Mouse (Mus musculus) ovary, postnatal 10 days (tissue): Measurements from ENCODE around the gene Ago1.

Source experiments
- DNase-seq: peaks from one replicate; pipeline ENCODE4 v3.0.0; 2022; ENCODE audit warnings: low spot score

Gene Ago1

GRCm38 (mm10) chr4:126469334-126469733, 951 bp upstream of the Ago1 start:
- DNase-seq, result no peak

DNA sequence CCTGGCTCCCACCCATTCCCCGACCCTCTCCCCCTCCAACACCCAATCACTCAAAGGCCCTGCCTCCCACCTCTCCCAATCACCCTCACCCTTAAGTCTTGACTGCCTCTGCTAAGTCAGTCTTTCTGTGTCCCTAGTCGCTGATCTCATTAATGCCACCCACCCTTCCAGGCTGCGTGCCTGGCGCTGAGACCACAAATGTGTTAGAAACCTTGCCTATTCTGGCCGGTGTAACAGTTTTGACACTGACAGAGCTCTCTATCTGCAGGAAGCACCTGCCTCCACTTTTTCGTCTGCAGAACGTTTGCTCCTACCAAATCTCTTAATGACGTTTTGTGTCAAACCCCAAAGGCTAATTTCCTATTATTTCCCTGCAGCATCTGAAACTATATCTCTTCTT, 542 bp upstream of the Ago1 start:
- DNase-seq, result no peak

DNA sequence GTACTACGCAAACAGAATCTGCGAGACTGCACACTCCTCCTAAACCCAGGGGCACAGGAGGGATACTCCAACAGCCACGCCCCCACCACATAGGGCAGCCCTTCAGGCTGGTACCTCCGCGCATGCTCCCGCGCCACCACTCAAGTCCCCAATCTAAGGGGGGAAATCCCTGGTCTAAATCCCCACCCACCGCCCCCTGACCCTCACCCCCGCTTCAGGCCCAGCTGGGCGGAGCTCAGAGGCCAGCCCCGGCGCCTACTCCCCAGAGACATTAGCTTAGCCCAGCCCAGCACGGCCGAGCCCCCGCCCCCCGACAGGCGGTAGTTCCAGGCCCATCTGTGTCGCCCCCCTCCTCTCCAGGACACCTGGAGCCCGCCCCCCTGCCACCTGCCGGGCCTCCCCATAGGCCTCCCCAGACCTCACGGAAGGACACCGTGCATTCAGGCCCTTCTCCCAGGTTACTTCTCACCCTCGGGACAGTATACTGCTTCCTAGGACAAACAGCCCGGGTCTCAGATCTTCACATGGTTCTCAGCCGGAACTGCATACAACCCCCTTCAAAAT, 580 bp downstream of the Ago1 start:
- peak; percentile 26 for DNase-seq

DNA sequence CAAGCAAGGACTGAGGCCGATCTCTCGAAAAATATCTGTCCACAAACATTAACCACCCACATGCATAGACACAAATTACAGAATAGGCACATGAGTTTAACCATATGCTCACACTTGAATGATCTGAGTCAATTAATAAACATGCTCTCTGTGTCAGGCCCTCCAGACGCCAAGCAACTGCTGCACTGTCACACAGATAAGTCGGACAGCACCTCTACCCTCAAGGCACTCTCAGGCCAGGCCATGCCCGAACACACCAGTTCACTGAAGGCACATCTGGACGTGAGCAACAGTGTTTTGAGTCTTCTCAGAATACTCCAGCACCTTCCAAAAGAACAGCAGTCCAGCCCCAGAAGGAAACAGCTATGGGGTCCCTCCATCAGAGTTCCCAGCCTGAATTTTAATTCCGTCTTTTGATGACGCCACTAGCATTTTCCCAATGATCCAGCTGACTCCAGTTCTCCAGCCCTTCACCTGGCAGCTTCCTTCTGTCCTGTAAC, 2.1 kb downstream of the Ago1 start:
- DNase-seq, result no peak

- DNase-seq, result no peak
Measured at GRCm38 (mm10) chr4:126465843-126466242, 2.5 kb downstream of the Ago1 start.

GRCm38 (mm10) chr4:126464892-126465235, 3.5 kb downstream of the Ago1 start:
- no peak for DNase-seq

- DNase-seq, result no peak
Measured at GRCm38 (mm10) chr4:126464189-126464891, 4.0 kb downstream of the Ago1 start.

- no peak for DNase-seq
Measured at GRCm38 (mm10) chr4:126455441-126455840, 12.9 kb downstream of the Ago1 start.

GRCm38 (mm10) chr4:126454547-126455254, 13.7 kb downstream of the Ago1 start:
- DNase-seq, result no peak

DNA sequence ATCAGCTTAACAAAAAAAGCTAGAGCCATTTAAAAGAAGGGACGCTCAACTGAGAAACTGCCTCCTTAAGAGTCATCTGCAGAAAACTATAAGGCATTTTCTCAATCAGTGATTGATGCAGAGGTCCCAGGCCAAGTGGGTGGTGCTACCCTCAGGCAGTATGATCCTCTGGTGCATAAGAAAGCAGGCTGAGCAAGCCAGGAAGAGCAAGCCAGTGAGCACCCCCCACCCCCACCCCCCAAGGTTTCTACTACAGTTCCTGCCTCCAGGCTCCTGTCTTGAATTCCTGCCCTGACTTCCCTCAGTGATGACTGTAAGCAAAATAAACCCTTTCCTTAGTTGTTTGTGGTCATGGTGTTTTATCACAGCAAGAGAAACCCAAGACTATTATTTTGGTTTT, 18.1 kb downstream of the Ago1 start:
- no peak for DNase-seq

DNA sequence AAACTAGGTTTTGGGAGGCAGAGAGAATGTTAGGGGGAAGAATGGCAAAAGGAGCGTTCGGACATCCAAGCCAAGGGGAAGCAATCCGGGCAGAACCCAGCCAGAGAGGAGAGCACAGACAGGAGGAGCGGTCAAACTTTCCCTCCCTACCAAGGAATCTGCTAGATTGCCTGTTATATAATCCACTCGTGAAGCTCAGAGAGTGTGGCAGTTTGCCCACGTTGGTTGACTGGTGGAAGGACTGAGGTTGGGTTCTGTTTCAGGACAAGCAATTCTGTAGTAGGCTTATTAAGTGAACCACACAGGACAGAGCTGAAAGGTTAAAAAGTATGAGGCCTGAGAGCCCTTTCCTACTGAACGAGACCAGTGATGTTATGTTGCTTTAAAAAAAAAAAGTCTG, 21.3 kb downstream of the Ago1 start:
- DNase-seq, result no peak

GRCm38 (mm10) chr4:126444528-126444927, 23.9 kb downstream of the Ago1 start:
- no peak for DNase-seq

GRCm38 (mm10) chr4:126438261-126438660, 30.1 kb downstream of the Ago1 start:
- DNase-seq, result no peak

GRCm38 (mm10) chr4:126436268-126436667, 32.1 kb downstream of the Ago1 start:
- no peak for DNase-seq

DNA sequence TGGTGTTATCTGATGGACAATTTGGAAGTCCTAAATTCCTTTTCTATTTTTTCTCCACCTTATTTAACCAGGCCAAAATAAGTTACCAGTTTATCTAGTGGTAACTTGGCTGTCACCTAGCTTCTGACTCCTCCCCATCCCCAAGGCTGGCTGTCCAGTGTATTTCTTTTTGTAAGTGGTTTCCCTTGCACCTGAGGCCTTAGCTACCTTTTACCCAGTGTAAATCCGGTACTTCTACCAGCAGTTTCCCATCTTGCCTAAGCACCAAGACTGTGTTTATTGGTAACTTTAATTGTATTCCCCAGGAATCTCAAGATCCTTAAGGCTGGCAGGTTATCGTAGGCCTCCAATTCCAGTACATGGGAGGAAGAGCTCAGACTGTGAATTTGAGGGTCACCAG, 34.3 kb downstream of the Ago1 start:
- DNase-seq, result no peak

DNA sequence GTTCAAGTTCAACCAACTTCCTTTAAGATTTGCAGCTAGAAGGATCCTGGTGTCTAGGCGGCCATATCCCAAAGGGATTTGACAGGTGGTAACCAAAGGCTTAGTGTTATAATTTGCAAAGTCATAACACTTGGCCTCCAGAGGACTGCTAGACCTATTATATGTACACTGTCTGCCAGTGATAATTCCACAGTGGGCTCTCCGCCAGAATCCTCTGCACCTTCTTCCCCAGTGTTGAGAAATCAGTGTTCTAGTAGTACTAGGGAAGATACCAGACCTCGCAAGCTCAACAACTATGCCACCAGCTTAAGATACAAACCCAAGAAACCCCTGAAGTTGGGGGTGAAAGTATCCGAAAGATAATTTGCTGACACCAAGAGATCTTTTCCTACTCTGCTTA, 35.2 kb downstream of the Ago1 start:
- no peak for DNase-seq

- no peak for DNase-seq
Measured at GRCm38 (mm10) chr4:126431746-126432145, 36.6 kb downstream of the Ago1 start.

DNA sequence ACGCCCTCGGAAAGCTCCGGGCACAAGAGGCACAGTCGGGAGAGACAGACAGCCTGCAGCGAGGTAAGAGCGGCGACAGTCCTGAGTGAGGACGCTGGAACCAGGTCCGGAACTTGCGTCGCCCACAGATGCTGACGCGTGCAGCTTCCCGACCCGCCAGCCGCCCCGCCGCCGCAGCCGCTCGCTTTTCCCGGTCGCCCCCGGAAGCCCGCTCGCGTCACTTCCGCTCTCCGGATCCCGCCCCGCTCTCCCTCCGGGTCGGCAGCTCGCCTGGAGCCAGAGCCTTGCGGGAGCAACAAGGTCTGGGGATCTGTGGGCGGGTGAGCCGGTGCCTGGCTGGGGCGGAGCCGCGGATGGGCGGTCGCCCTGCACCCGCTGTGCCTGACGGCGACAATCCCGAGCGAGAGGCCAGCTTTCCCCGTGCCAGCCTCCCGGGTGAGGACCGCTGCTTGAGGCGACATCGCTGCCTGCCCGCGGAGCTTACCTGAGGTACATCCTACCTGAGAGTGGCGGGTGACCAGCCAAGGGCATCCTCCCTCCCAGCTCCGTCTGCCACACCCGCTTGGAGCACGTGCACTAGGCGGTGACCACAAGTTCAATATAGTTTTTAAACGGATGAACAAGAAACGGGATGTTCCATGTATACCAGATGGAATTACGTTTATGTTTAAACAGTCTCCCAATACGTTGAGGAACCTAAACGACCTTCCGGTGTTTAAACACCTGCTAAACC, 38.9 kb downstream of the Ago1 start, which contains the start of gene Ago3:
Gene Ago3, minus strand, starts transcription at position 210 of the 733 bp plus-strand sequence.
- peak; percentile 80 for DNase-seq

- no peak for DNase-seq
Measured at GRCm38 (mm10) chr4:126428682-126429346, 39.6 kb downstream of the Ago1 start.

- DNase-seq, result no peak
Measured at GRCm38 (mm10) chr4:126423866-126424265, 44.5 kb downstream of the Ago1 start.

GRCm38 (mm10) chr4:126415707-126416106, 52.7 kb downstream of the Ago1 start:
- DNase-seq, result no peak

DNA sequence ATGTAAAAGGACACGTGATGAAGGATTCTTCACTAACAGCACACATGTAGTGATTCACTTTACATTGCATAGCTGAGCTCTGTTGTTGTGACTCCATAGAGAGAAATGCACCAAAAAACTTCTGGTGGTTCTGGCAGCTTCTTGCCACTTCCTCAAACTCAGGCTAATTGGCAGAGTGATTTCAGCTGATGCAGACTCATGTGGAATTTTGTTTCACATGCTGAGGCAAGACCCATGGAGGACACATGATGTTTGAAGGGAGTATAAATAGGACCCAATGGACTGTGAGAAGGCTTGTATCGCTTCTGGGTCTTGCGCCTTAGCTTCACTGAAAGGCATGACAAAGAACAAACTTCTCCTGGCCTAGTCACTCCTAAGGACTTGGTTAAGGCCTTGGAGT, 55.9 kb downstream of the Ago1 start:
- DNase-seq, result no peak
